Mouse (Mus musculus) mouse embryonic stem cell (cell line): ENCODE results near the gene Rapgef3.

Experiments
- in situ Hi-C, 2 experiments: fragments of 300-500 bp; cut with MboI; formaldehyde crosslinking; loops; 1 replicate in 1 of 2; 3 replicates in 1 of 2; pipeline ENCODE4 v1.14.3; 2019 to 2020; ENCODE audit warnings: low sequenced_read_pairs in 2 of 2, low pct_unique_long_range_greater_than_20kb in 1 of 2, mixed read lengths in 1 of 2; ENCODE audit not compliant: unreplicated experiment in 1 of 2

The Rapgef3 gene

GRCm38 (mm10) chr15:97715083-97715482 is 52.7 kb downstream of the Rapgef3 start:
- in situ Hi-C loops: loop anchor here in 1 of 2 experiments (5.0 kb wide), 2 partner anchors 77 to 137 kb away; no protein-coding TSS in a partner anchor

DNA sequence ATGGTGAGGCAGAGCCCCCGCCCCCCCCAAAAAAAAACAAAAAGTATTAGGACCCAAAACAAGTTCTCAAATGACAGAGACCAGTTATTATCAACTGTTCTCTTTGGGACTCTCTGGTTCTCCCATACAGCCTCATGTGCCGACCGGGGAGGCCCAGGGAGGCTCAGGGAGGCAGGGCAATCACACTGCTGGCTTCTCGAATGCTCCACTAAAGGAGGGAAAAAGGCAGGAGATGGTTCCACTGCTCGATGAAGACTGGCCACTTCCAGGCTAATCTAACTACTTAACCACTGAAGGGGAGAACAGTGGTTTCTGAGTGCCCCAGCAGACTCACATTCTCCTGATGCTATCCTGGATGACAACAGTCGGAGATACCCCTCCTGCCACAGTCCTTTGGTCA is 55.2 kb downstream of the Rapgef3 start:
- in situ Hi-C loops: no loop called here

DNA sequence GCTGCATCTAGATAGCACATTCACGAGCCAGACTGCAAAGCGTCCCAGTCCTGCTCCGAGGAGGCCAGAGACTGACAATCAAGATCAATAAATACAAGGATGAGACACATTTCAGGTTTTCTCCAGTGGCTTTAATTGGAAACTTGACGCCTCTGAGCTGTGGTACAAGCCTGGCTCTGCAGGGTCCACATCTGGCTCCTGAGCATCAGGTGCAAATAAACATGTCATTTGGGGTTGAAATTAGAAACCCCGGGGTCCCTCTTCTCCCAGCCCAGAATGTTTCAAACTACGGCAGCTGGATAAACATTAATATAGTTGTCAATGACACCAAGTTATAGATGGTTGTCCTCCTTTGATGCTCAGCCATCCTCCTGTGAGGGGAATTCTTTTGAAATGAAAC is 56.9 kb downstream of the Rapgef3 start:
- in situ Hi-C loops: no loop called here

DNA sequence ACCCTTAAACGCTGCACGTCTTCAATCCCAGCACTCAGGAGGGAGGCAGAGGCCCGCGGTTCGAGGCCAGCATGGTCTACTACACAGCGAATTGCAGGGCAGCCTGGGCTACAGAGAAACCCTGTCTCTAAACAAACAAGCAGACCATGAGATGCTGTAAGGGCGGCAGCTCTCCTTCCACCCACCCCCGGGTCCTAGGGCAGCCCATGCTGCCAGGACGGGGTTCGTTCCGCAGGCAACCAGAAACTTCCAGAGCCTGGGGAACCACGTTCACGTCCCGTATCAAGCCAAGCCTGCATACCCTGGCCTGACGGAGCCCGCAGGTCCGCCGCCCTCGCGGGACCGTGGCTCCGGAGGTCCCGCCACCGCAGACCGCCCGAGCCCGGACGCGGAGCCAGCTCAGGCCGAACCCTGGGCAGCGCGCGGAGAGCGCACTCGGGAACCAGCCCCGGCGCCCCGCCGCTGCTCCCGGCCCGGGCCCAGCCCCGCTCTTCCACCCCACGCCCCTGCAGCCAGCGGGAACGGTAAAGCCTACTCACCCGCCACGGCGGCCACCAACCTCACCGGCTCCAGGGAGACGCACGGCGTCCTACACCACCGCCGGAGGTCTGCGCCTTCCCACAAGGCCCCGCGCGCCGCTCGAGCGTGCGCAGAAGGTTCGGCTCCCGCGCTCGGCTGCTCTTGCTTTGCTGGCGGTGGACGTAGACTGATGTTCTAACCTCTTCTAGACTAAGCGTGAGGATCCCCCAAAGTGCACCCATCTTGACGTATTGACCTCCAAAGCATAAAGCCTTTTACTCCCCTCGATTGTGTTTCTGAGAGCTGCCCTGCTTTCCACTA is 62.3 kb downstream of the Rapgef3 start, which contains the start of gene Rpap3:
TSS of gene Rpap3 (minus strand) at position 615 of the 840 bp plus-strand sequence.
- in situ Hi-C loops: no loop called here

DNA sequence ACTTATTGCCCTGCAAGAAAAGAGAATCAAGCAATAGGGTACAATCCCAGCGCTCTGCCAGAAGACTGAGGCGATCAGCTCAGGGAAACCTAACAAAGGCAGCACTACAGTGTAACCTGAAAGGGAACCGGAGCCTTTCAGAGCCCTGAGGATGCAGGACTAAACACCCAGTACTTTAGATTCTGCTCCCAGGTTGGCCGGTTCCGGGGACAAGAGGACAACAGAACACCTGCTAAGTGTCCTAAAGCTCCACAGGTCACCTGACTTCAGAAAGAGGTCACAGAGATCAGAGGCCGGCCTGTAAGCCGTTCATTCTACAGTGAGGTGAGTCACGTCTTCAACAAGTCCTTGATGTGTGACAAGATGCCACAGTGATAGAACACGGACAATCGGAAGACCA is 71.2 kb downstream of the Rapgef3 start:
- in situ Hi-C loops: no loop called here
